Mouse (Mus musculus) liver, embryonic 14.5 days (tissue): ENCODE measurements at regions not wholly inside any gene's neighbourhood (a gene's known extent, or its start where the extent isn't known, plus 50 kb on each side); places are given as distances from the start of the nearest gene placed in this dataset.

Experiments used
- CTCF ChIP-seq: IDR thresholded peaks from 2 replicates; pipeline ENCODE4 v1.5.1; 2016; ENCODE audit warnings: antibody characterized with exemption, low read depth, control low read depth
- EP300 ChIP-seq: IDR thresholded peaks from 2 replicates; pipeline ENCODE4 v1.6.1; 2016; ENCODE audit warnings: antibody characterized with exemption, low read depth

DNA sequence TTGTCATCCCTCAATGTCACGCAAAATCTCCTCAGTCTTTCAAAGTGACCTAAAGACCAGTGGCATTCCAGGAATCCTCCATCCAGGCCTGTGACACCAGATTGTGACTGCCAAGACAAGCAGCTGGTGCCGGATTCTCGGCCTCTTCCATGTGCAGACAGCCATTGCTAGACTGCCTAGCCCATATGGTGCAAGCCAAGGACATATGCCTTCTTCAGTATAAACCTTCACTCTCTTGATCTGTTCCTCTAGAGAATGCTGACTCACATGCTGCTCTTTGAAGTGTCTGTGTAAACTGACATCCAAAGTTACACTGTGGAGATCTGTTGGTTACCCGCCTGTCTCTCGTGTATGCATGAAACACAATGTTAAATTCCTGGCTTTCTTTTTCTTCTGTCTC, 589.4 kb upstream of the Kdm8 start:
- no peak for TF ChIP-seq CTCF
- no peak for TF ChIP-seq EP300
